Mouse (Mus musculus) layer of hippocampus, postnatal 14 days (tissue): Measurements from ENCODE around the gene 6030468B19Rik. TPM values are rescaled to one million over a fixed set of nuclear protein-coding genes. Genes with fewer than 3 reads are reported as not detected.

Experiments used
- DNase-seq, 2 experiments: peaks; one replicate each; pipeline ENCODE4 v3.0.0; 2021 to 2022; ENCODE audit warnings: low spot score in 2 of 2, mixed read lengths in 1 of 2
- long read RNA-seq, 2 experiments: library from polyadenylated mRNA; stranded (forward); transcript quantifications; one replicate each; pipeline ENCODE4 v2.0.0; 2021
- total RNA-seq, 2 experiments: library from RNA; stranded (reverse); gene quantifications; 2 replicates each; pipeline ENCODE4 v1.2.3; 2021

6030468B19Rik gene
- under 1 TPM in 1 of 2 experiments, not detected in 1; 0.51 TPM for total RNA-seq
- long read RNA-seq, experiment 1, result 0 reads
- long read RNA-seq, experiment 2, result 0 reads

GRCm38 (mm10) chr11:117797511-117798159 is at the start of gene 6030468B19Rik:
Gene 6030468B19Rik, plus strand, starts transcription at chr11:117797660.
- no peak for DNase-seq

GRCm38 (mm10) chr11:117748628-117749027 is 48.8 kb upstream of the 6030468B19Rik start:
- no peak for DNase-seq

GRCm38 (mm10) chr11:117749414-117749813 is 48.0 kb upstream of the 6030468B19Rik start:
- DNase-seq, result peak; percentile 68 to 84

- DNase-seq, result no peak
Measured at GRCm38 (mm10) chr11:117751544-117751943, 45.9 kb upstream of the 6030468B19Rik start.

GRCm38 (mm10) chr11:117755891-117756290 is 41.6 kb upstream of the 6030468B19Rik start:
- no peak for DNase-seq

GRCm38 (mm10) chr11:117759267-117759666 is 38.2 kb upstream of the 6030468B19Rik start:
- DNase-seq, result no peak

GRCm38 (mm10) chr11:117760374-117761119 is 36.9 kb upstream of the 6030468B19Rik start:
- no peak for DNase-seq

- DNase-seq, result no peak
Measured at GRCm38 (mm10) chr11:117761801-117762200, 35.7 kb upstream of the 6030468B19Rik start.

GRCm38 (mm10) chr11:117762246-117762645 is 35.2 kb upstream of the 6030468B19Rik start:
- DNase-seq, result no peak

GRCm38 (mm10) chr11:117764319-117764718 is 33.1 kb upstream of the 6030468B19Rik start:
- no peak for DNase-seq

GRCm38 (mm10) chr11:117765361-117765760 is 32.1 kb upstream of the 6030468B19Rik start:
- DNase-seq, result no peak

- no peak for DNase-seq
Measured at GRCm38 (mm10) chr11:117766275-117766674, 31.2 kb upstream of the 6030468B19Rik start.

- DNase-seq, result no peak
Measured at GRCm38 (mm10) chr11:117768725-117769682, 28.5 kb upstream of the 6030468B19Rik start.

GRCm38 (mm10) chr11:117769683-117770047 is 27.8 kb upstream of the 6030468B19Rik start:
- DNase-seq, result no peak

GRCm38 (mm10) chr11:117770407-117770806 is 27.1 kb upstream of the 6030468B19Rik start:
- DNase-seq, result no peak

- DNase-seq, result no peak
Measured at GRCm38 (mm10) chr11:117772352-117772751, 25.1 kb upstream of the 6030468B19Rik start.

- DNase-seq, result no peak
Measured at GRCm38 (mm10) chr11:117774925-117775324, 22.5 kb upstream of the 6030468B19Rik start.

GRCm38 (mm10) chr11:117775540-117775939 is 21.9 kb upstream of the 6030468B19Rik start:
- no peak for DNase-seq

- DNase-seq, result no peak
Measured at GRCm38 (mm10) chr11:117776085-117776792, 21.2 kb upstream of the 6030468B19Rik start.

- DNase-seq, result no peak
Measured at GRCm38 (mm10) chr11:117777111-117777510, 20.3 kb upstream of the 6030468B19Rik start.

GRCm38 (mm10) chr11:117778031-117778430 is 19.4 kb upstream of the 6030468B19Rik start:
- no peak for DNase-seq
